Comparison of ENCODE assay signal across 9 mouse cellular contexts in genomic region chr1:59914799-59915198, GRCm38 (mm10). TPM values are rescaled to one million over a fixed set of nuclear protein-coding genes. Genes with fewer than 3 reads are reported as not detected.
DNase-seq lines count a peak whose midpoint lies in the region; ATAC-seq and TF ChIP-seq lines count a peak whose summit lies in the region.
"Had no signal": no experiment of that assay in that cellular context is flagged by ENCODE, and none has a peak within 500 bp of the region (broad histone marks: within the 10 kb centered on the region; RNA-seq: fewer than 3 reads in every experiment).

No protein-coding gene starts in this region.

- TF ChIP-seq CTCF in kidney, adult 2 months (conservative IDR thresholded peaks at IDR 0.05; ENCODE audit: insufficient read depth, insufficient read length, low read depth, low read length), result no peak

- DNase-seq in kidney, adult 2 months, result no peak
- no peak for DNase-seq in kidney, postnatal 4 days
- peak; percentile 45 for DNase-seq in c-Kit-positive CD71-positive TER-119-positive erythroid progenitor cells, embryonic 14.5 days (ENCODE audit: low spot score)
- no peak for DNase-seq in hindbrain, embryonic 14.5 days (ENCODE audit: low spot score)
- DNase-seq in adrenal gland, adult 8-10 months, result no peak
- no peak for DNase-seq in right cerebral cortex, postnatal 25 days

- H3K4me1 ChIP-seq in kidney, adult 2 months (ENCODE audit: control insufficient read depth, insufficient read depth, low read length), result peaks cover 10% of the 10 kb centered on the region; the same call in 1 of the 2 replicates
- peaks cover 30% of the 10 kb centered on the region for H3K4me1 ChIP-seq in hindbrain, embryonic 14.5 days (replicated peaks; ENCODE audit: control insufficient read depth, insufficient read depth, low read length)
- H3K4me1 ChIP-seq in midbrain, embryonic 13.5 days (replicated peaks), result peaks cover 31% of the 10 kb centered on the region

- no peaks in the 10 kb centered on the region for H3K9me3 ChIP-seq in hindbrain, embryonic 14.5 days (ENCODE audit: control insufficient read depth, low read length)
- no peaks in the 10 kb centered on the region for H3K9me3 ChIP-seq in midbrain, embryonic 13.5 days

- peak overlapping the region; percentile 83 for H3K4me2 ChIP-seq in hindbrain, embryonic 14.5 days (replicated peaks)
- peak overlapping the region; percentile 75 for H3K4me2 ChIP-seq in midbrain, embryonic 13.5 days (replicated peaks)

- no peaks in the 10 kb centered on the region for H3K36me3 ChIP-seq in kidney, adult 2 months (ENCODE audit: control insufficient read depth, insufficient read depth, low read length)
- no peaks in the 10 kb centered on the region for H3K36me3 ChIP-seq in hindbrain, embryonic 14.5 days (replicated peaks; ENCODE audit: control insufficient read depth, insufficient read depth)
- H3K36me3 ChIP-seq in midbrain, embryonic 13.5 days, result no peaks in the 10 kb centered on the region

- ATAC-seq in hindbrain, embryonic 14.5 days (ENCODE audit: low FRiP score), result no peak
- ATAC-seq in midbrain, embryonic 13.5 days, result no peak
- ATAC-seq in cerebellum, adult (ENCODE audit: insufficient number of reproducible peaks, low FRiP score, low TSS enrichment), result no peak
- ATAC-seq: Patski had no signal

- H3K4me3 ChIP-seq in kidney, adult 2 months (ENCODE audit: insufficient read depth, low read depth, low read length), result peak overlapping the region; percentile 80
- peak overlapping the region; percentile 99 for H3K4me3 ChIP-seq in hindbrain, embryonic 14.5 days (replicated peaks; ENCODE audit: low read length)
- H3K4me3 ChIP-seq in midbrain, embryonic 13.5 days (replicated peaks), result peak overlapping the region; percentile 97

- WGBS in kidney, adult 2 months, result 26% methylated on average over 3 of the region's 3 CpGs
- 69% methylated on average over 3 of the region's 3 CpGs for WGBS in hindbrain, embryonic 14.5 days
- 73% methylated on average over 3 of the region's 3 CpGs for WGBS in midbrain, embryonic 13.5 days

- TF ChIP-seq POLR2A in kidney, adult 2 months (IDR thresholded peaks at IDR 0.05; ENCODE audit: low read depth, low read length), result no peak

- H3K9ac ChIP-seq in hindbrain, embryonic 14.5 days, result peak overlapping the region; percentile 99; the same call in 1 of the 2 replicates
- peak overlapping the region; percentile 98 for H3K9ac ChIP-seq in midbrain, embryonic 13.5 days (replicated peaks)

- no peaks in the 10 kb centered on the region for H3K27me3 ChIP-seq in kidney, adult 2 months (replicated peaks; ENCODE audit: control insufficient read depth, insufficient read depth, low read length)
- no peaks in the 10 kb centered on the region for H3K27me3 ChIP-seq in hindbrain, embryonic 14.5 days (ENCODE audit: control insufficient read depth, insufficient read depth, low read length)
- H3K27me3 ChIP-seq in midbrain, embryonic 13.5 days, result no peaks in the 10 kb centered on the region
- H3K27me3 ChIP-seq: Patski had no signal

- peak overlapping the region; percentile 74 for H3K27ac ChIP-seq in kidney, adult 2 months (ENCODE audit: insufficient read depth, low read depth, low read length)
- no peak overlapping the region for H3K27ac ChIP-seq in hindbrain, embryonic 14.5 days
- no peak overlapping the region for H3K27ac ChIP-seq in midbrain, embryonic 13.5 days

RNA-seq across cellular contexts. Expression of gene Fam117b, which starts 2.0 kb away (rescaled TPM):
- 11.5 and 11.9 TPM in 2 replicates for polyA plus RNA-seq in kidney, adult 2 months (2012; rRNA removed)
- polyA plus RNA-seq in hindbrain, embryonic 14.5 days (2014; fragmentation: Nextera tagmentation; extraction: Ambion mirVana), result 58.6 and 63.3 TPM in 2 replicates
- 27.6 and 29.1 TPM in 2 replicates for polyA plus RNA-seq in midbrain, embryonic 13.5 days (2015; fragmentation: Nextera tagmentation; extraction: Ambion mirVana)
- 10 to 100 TPM; 39.3 to 54.0 (median 45.2) TPM for total RNA-seq in adrenal gland, adult 8-10 months (2022)
